Mouse (Mus musculus): ENCODE measurements around the gene Sorcs2.

Gene Sorcs2

DNA sequence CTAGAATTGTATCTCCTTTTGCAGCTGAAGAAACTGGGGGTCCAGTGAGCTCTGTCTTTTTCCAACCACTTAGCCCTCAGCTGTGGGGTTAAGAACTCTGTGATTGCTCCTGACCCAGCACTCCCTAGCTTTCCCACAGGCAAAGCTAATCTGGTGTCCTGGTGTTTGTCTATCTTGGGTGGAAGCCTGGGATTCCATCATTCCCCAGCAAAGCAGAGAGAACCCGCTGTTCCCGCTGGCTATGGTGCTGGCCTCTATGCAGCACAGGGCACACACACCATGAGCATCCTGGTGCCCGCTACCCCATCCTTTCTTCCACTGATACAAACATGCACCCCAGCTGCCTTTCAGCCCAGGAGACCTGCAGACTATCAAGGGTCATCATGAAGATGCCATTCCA lies 42.3 kb downstream of the Sorcs2 start:
- no peak for DNase-seq

DNA sequence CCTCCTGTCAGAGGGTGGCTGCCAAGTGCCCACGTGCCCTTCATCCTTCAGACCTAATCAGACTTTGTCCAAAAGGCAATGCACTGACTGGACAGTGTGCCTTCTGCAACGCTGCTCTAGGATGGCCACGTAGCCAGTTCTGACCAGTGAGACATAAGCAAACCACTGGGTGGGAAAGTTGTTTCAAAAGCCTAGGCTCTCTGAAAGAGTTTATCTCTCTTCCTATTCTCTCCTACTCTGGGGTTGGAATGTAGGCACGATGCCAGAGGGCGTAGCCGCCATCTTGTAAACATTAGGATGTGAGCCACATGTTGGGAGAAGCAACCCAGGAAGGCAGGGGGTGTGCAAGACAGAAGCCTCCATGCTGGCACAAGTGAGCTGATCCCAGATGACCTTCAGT lies 44.3 kb downstream of the Sorcs2 start:
- DNase-seq, result no peak

DNA sequence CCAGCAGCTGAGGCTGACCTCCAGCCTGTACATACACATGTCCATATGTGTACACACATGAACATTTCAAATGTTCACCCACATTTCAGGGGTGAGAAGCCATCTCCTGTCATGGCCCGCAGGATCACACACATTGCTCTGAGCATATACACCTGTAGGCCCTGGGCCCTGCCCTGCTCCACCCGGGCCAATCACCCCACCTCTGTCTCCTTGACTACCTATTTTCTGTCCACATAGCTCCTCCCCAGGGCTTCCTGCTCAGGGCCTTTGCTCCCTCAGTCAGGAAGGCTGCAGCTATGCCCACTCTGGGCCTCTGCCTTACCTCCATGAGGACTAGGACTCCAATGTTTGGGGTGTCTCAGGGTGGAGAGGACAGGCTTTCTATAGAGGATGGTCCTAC lies 44.7 kb downstream of the Sorcs2 start:
- no peak for DNase-seq

DNA sequence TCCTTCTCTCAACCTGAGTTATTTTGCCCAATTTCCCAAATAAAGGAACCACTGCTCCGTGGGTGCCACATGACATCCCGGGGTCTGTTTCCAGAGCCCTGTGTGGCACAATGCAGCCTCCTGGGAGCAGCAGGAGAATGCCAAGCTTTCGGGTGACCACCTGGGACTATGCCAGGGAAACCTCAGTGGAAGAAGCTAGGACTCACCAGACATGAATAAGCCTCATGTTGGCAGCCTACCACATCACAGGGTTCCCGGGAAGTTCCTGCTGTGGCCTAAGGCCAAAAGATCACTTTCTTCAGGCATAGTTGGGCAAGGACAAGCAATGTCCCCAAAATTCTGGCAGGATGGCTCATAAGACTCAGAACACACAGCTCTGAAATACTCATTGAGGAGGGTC lies 51.2 kb downstream of the Sorcs2 start:
- no peak for DNase-seq

DNA sequence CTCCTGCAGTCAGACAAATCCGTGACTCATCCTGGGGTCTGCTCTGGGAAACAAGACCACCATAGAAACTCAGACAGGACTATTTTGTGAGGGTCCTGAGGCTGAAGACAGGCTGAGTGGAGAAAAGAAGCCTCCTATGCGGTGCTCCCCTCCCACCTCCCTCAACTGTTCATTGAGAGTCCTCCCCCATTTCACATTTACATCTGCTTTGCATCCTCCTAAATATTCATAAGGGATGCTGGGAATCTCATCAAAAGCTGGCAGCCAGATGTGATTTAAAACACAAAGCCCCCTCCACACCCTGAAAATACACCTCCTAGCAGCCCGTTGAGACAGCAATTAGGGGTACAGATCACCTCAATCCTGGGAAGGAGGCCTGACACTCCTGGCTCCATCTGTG lies 58.7 kb downstream of the Sorcs2 start:
- DNase-seq, result no peak

DNA sequence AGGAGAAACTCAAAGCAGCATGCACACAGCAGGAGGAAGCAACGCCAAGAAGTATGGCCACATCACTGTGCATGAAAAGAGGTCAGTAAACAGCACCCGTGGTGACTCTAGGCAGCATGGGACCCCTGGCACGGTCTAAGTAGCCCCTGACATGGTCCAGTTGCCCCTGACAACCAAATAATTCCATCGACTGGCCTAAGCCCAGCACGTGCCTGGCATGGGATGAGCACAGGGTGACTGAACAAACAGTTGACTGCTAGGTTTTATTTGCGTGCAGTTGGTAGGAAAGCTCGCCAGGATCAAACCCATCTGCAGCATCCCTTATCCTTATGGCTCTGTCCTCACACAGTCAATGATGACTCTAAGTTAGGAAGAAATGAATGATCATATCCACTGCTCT lies 61.7 kb downstream of the Sorcs2 start:
- no peak for DNase-seq

DNA sequence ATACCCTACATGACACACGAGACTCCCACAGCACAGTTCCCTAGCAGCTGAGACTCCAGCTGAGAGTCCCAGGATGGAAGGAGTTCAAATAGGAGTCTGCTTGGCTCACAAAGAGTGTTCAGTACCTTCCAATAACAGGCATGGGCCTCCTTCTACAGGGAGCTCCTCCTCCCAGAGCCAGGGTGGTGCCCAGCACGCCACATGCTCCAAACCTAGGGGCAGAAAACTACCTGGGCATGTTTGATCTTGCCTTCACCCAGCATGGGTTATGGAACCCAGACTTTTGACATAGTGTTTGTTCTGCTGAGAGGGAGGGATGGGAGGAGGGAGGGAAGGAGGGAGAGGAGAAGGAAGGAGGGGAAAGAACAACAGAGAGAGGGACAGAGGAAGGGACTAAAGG lies 62.3 kb downstream of the Sorcs2 start:
- DNase-seq, result no peak

DNA sequence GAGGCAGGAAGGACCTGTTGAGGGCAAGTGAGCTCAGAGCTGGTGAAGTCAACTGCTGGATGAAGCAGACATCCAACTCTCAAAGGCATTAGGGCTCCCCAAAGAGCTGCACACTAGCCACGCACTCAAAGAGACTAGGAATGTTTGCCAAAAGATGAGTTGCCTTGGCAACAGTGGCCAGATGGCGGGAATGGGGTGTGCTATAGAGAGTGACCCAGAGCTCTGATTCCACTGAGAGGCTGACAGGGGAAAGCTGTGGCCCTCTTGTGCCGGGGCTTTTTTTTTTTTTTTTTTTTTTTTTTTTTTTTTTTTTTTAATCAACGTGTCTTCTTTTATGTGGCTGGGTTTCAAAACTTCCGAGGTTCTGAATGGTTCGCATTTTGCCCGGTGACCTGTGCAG lies 63.7 kb downstream of the Sorcs2 start:
- no peak for DNase-seq

DNA sequence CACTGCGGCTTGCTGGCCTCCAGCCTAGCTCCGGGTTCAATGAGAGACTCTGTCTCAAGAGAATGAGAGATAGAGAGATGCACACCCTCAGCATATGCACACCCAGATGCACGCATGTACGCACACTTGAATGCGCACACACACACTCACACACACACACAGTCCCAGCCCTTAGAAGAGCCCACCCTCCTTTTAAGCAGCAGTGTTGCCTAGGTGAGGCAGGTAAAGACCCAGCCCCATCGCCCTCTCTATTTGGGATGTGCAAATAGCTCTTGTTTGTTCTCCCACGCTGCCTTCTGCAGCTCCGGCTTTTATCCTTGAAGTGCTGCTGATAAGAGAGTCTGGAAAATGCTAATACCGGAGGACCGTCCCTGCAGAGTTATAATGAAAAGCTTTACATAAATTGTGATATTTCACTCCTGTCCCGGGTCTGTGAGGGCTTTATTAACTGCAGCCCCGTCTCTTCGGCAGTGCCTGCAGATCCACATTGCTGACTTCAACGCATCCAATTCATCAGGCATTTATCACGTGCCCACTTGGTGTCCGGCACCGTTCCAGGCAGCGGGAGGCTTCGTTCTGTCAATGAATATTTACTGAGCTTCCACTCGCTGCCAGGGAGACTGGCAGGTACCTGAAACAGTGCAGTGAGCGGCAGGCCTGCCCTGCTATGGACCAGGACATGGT lies 67.3 kb downstream of the Sorcs2 start:
- no peak for DNase-seq

DNA sequence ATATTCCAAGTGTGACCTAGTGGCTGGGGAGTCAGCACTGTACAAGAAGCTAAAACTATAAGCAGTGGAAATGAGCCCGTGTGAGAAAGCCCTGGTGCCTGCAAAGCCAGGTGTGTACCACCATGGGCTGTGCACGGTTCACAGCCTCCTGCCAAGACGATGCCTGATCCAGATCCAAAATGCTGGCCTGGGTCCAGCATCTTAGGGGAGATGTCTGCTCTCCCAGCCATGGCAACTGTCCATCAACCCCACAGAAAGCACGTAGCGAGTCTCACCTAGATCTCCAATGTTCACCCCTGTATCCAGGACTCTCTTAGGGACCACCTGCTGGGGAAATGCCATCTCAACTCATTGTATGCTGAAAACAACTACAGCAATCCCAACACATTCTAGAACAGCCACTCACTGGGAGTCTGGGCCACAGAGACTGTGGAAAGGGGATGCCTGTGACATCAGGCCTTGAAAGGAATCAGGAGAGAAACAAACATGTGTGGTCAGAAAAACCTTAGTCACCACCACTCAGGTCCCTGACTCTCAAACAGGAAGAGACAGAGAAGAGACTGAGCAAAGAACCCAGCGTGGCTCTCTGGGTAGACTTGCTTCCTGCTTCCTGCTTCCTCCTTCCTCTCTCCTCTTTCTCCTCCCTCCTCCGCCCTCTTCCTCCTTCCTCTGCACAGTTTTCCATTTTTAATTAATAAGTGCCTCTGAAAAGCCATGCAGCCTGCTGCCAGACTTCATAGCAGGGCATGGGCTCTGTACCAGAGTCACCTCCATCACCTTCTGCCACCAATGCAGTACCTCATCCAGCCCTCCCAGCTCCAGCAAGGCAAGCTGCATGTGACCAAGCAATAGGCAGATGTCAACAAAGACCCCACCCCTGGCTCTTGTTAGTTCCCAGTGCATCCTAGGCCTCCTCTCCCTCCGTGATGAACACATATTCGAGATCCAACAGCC lies 71.6 kb downstream of the Sorcs2 start:
- no peak for DNase-seq

DNA sequence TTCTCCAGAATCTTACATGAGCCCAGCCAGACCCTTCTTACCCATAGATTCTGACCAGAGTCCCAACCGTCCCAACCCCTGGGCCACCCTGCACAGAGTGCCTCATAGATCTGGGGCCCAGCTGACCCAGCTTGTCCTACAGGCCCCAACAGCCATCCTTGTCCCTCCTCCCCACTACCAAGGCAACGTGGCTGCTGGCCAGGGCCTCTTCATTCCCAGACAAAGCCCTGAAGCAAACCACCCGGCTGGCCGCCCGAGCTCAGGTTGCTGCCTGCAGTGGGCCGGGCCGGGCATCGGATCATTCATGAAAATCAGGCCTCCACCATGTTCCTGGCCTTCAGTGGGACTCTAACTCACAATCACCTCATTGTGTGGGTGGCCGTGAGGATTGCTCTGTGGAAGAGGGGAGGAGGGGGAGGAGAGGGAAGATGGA lies 73.8 kb downstream of the Sorcs2 start:
- DNase-seq, result peak; percentile 21 to 36

DNA sequence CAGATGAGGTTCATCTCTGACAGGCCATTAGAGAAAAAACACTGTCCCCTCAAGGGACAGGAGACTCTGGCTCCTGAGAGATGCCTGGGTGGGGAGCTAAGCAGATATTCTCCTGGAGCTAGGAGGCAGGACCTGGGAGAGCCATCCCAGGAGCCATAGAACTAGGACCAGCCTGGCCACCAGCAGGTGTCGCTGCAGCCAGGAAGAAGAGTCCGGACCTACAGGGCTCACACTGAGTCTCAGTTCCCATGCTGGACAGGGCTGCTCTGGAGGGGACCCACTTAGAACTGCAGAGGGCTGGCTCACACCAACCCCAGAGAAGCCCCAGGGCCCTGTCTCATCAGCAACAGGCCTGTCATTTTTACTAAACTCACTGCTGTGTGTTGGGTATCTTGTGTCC lies 74.4 kb downstream of the Sorcs2 start:
- peak; percentile 37 to 47 for DNase-seq

DNA sequence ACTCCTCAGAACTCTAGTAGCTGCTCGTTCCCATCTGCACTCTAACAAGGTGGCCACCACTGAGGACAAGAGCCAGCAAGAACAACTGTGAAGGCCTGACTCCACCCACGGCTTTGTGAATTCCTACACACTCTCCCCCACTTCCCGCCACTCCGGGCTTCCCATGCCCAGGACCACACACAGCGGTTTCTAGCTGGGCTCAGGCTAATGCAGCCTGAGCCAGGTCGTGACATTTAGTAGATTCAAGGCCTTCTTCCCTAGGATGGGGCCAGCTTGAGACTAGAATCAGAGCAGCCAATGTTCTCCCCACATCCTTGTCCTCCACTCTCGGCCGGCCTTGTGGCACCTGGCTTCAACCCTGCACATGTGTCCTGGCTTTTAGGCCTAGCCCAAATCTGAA lies 76.4 kb downstream of the Sorcs2 start:
- no peak for DNase-seq

DNA sequence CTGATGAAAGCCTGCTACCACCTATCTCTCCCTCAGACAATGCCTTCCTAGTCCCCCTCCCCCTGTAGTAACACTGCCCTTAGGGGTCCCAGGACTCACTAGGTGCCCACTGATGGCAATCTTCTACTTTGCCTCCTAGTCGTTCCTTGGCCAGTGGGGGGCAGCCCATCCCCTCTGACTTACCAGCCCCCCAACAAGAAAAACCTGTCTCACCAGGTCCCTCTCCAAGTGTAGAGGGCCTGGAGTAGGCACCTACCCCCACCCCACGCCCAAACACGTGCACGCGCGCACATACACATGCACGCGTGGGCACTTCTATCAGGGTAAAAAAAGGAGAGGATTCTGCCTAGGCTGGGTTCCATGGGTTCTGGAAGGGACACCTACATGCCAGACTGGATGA lies 77.3 kb downstream of the Sorcs2 start:
- no peak for DNase-seq

DNA sequence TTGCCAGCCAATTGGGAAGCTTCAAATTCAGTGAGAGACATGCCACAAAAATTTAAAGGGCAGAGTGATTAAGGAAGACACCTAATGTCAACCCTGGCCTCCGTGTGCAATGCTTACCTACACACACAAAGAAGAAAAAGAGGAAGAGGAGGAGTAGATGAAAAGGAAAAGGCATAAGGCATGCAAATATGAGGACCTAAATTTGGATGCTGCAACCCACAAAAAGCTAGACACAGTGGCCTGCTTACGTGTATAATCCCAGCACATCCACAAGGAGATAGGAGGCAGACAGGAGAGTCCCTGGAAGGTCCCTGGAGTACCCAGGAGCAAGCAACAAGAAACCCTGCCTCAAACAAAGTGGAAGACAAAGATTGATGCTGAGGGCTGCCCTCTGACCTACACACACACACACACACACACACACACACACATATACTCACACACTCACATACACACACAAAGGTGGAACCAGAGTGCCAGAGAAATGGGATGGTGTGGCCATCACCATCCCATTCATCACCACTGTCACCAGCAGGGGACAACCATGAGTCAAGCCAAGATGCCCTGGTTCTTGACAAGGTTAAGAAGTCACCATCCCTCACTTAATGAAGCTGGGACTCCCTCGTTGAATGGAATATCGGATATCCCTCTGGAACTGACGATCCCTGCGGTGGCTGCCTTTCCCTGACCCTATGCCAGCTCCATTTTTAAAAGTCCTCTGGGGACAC lies 80.1 kb downstream of the Sorcs2 start:
- no peak for DNase-seq

DNA sequence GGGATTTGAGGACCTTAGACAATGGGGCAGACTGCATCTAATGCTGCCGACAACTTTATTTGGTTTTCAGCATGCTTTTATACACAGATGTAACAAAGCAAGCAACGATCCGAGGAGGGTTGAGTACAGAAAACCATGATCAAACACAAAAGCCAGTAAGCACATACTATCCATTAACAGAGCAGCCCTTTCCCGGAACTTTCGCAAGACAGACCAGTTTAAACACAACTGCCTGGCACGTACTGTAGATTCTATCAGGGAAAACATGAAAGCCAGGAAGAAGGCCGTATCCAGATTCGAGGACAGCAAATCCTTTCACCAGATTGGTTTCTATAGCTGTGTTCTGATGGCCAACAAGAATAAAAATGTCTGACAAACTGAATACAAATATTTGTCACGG lies 82.8 kb downstream of the Sorcs2 start:
- DNase-seq, result no peak

DNA sequence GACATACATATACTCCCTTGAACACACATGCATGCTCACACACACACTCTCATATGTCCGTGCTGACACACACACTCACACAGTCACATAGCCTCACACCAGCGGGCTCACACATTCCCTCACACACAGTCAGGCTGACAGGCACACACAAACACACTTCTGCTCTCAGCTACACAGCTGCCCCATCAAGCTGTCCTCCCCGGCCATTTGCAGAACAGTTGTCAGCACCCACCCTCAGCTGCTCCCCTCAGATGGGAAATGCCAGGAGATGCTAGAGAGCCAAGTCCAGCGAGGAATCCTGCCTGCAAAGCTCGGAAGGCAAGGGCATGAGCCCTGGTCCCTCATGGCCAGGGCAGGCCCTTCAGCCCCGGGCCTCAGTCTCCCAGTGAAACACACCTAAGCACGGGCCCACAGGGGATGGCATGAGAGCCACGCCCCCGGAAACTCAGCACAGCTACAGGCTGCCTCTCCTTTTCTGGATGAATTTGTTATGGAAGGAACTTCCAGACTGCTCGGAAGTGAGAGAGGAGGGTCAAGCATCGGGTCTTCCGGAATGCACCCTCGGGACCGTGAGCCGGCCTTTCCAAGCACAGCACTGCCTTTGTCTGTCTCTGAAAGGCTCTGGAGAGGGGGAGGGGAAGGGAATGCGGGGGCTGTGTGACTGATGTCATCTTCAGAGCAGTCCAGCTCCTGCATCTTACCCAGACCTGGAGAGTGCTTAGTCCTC lies 84.4 kb downstream of the Sorcs2 start:
- DNase-seq, result no peak

DNA sequence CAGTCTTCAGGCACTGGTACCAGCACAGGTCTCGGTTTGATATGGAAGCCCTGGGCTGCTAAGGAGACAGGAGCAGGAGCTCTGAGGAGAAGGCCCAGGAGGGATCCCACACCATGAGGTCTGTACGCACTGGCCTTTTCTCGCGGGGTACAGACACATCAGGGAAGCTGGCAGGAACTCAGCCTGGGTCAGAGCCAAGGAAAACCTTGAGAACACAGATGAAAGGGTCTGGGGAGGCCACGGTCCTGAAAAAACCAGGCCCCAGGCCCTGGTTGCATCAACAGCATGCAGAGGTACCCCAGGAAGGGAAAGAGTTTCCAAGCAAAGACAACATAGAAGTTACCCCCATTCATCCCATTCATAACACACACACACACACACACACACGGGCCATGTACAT lies 85.0 kb downstream of the Sorcs2 start:
- no peak for DNase-seq

DNA sequence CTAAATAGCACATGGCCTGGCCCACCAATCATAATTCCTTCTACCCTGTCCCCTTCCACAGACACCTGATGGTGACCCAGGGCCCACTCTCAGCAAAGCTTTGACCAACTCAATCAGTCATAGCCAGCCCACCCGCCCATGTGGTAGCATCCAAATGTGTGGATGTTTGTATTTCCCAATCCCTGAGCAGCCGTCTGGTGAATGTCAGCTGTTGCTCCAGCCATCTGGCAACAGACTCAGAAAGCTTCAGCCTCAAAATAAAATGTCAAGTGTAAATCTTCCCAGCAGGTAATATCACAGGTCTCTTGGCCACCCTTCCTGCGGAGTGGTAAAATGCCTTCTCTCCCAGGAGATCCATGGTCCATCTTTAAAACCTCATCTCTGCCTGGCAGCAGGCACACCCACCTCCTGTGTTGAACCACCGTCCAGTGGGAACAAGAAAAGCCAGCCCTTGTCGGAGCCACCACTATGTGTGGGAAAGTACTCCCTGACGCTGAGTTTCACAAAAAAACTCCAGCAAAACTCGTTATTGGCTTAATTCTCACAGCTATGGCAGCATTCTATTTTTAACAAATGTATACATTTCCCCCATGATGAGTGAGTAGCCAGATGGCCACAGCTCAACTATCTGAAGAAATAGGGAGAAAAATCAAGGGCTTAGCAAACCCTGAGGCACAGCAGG lies 93.5 kb downstream of the Sorcs2 start:
- DNase-seq, result no peak

DNA sequence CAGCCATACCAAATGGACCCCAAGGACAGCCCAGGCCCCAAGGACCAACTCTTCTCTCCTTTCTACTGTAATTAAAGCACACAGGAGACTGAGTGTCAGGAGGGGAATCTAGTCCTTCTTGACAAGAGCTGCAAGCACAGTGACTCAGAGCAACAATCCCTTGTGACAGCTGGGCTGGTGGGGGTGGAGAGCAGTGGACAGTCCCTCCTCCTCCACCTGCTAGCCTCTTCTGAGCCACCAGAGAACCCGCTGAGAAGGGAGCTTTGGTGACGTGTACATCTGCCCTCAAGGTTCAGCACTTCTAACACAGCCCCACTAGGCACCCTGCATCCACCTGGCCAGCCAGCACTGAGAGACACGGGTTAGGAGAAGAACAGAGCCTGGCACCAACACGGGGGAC lies 96.8 kb downstream of the Sorcs2 start:
- peak; percentile 7 to 8 for DNase-seq

DNA sequence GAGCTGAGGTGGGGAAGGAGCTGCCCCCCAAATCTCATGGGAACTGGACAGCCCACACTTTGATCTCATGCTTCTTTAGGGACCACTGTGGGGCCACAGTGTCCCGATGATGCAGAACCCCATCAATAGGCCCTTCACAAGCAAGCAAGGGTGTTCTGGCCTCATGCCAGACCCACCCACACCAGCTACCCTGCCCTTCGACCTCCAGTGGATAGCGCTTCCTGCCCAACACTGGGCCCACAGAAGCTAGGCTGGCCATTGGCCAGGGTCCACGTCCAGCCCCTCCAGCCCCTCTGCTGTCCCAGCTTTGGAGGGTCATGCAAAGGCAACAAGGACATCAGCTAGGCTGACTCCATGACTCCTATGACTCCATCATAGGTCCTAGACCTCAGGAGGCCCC lies 99.9 kb downstream of the Sorcs2 start:
- no peak for DNase-seq

DNA sequence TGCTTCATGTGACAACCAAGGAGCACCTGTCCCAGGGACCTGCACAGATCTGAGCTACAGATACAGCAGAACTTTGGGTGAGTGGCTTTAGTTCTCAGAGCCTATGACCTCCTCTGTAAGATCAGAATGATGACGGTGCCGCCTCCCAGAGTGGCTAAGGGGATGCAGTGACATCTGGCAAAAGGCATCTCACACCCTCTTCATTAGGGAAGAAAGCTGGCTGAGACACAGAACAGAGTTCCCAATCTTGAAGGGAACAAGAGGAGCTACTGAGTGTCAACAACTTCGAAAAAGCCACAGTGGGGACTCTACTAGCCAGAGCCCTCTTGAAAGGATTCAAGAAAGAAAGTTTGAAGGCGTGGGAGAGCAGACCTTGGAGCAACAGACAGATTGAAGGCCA lies 100.7 kb downstream of the Sorcs2 start:
- DNase-seq, result no peak
